Mouse (Mus musculus): ENCODE data around the gene Hpf1. TPM values are rescaled to one million over a fixed set of nuclear protein-coding genes. Genes with fewer than 3 reads are reported as not detected.

Gene Hpf1
- total and polyA plus RNA-seq, 3 experiments, result 73.2 to 83.5 TPM; not detected in 1

GRCm38 (mm10) chr8:60891757-60892156 lies 1.5 kb downstream of the Hpf1 start:
- H3K4me3 ChIP-seq (ENCODE audit: control insufficient read depth in 1 of 2, insufficient read depth in 1 of 2, low read depth in 2 of 2, low read length in 2 of 2), result no peak overlapping the region
- no peaks in the 10 kb centered on the region for H3K27me3 ChIP-seq (ENCODE audit: control insufficient read depth in 1 of 2, insufficient read depth in 2 of 2, low read length in 2 of 2)

GRCm38 (mm10) chr8:60895878-60896277 lies 5.7 kb downstream of the Hpf1 start:
- Histone ChIP-seq H3K4me1 (ENCODE audit: control insufficient read depth in 1 of 2, insufficient read depth in 2 of 2, low read length in 2 of 2) (peaks cover 13% of the 10 kb centered on the region in 2 experiments), H3K27me3 (ENCODE audit: control insufficient read depth in 1 of 2, insufficient read depth in 2 of 2, low read length in 2 of 2) (no peaks in the 10 kb centered on the region), H3K9me3 (replicated peaks; ENCODE audit: insufficient read depth, low read length) (no peaks in the 10 kb centered on the region), H3K36me3 (ENCODE audit: control insufficient read depth in 1 of 2, insufficient read depth in 2 of 2, low read length in 2 of 2) (peaks cover 20 to 47% of the 10 kb centered on the region in 2 experiments), H3K4me3 (ENCODE audit: control insufficient read depth in 1 of 2, insufficient read depth in 1 of 2, low read depth in 2 of 2, low read length in 2 of 2) (peak overlapping the region in 1 of 2 experiments; percentile 36; a peak in 2 of 4 replicates), H3K9ac (ENCODE audit: control insufficient read depth, low read depth, low read length, poor library complexity, severe bottlenecking) (0 out of 2 replicates have a peak overlapping the region, but pooled peaks have one; percentile 19), H3K27ac (ENCODE audit: control insufficient read depth, low read depth, low read length) (peak overlapping the region; percentile 44), H3K79me2 (ENCODE audit: control insufficient read depth, insufficient read depth, low read length, poor library complexity) (peaks cover 49% of the 10 kb centered on the region)
- peak; percentile 94 for DNase-seq (ENCODE audit: low read depth, low spot score)
- TF ChIP-seq NELFE (IDR thresholded peaks at IDR 0.05; ENCODE audit: low read depth, low read length) (no peak), ETS1 (IDR thresholded peaks at IDR 0.05; ENCODE audit: low read depth, low read length) (peak; percentile 88), HCFC1 (IDR thresholded peaks at IDR 0.05; ENCODE audit: low read depth, low read length) (peak; percentile 43; the same call in 1 of the 2 replicates), RAD21 (IDR thresholded peaks at IDR 0.05; ENCODE audit: low read depth, low read length) (no peak), POLR2A (IDR thresholded peaks at IDR 0.05; ENCODE audit: control insufficient read depth in 1 of 2, insufficient read depth in 1 of 2, low read depth in 1 of 2, low read length in 2 of 2, poor library complexity in 1 of 2) (0 out of 4 replicates have a peak, but pooled peaks of 1 of the 2 experiments have one; percentile 21), SMC3 (IDR thresholded peaks at IDR 0.05; ENCODE audit: low read depth, low read length) (no peak; the same call in 1 of the 2 replicates), MAX (IDR thresholded peaks at IDR 0.05; ENCODE audit: low read length) (peak; percentile 25; the same call in 1 of the 2 replicates), BHLHE40 (IDR thresholded peaks at IDR 0.05; ENCODE audit: borderline replicate concordance, low read depth, low read length) (peak; percentile 62; the same call in 1 of the 2 replicates), MXI1 (IDR thresholded peaks at IDR 0.05; ENCODE audit: low read depth, low read length) (peak; percentile 77), TCF12 (IDR thresholded peaks at IDR 0.05; ENCODE audit: low read depth, low read length) (peak; percentile 60), POLR2AphosphoS2 (IDR thresholded peaks at IDR 0.05; ENCODE audit: low read length) (no peak), ZKSCAN1 (IDR thresholded peaks at IDR 0.05; ENCODE audit: low read depth, low read length) (0 out of 2 replicates have a peak, but pooled peaks have one; percentile 50), TAL1 (IDR thresholded peaks at IDR 0.05; ENCODE audit: low read length) (peak; percentile 69), SIN3A (IDR thresholded peaks at IDR 0.05; ENCODE audit: low read length) (peak; percentile 88), MEF2A (IDR thresholded peaks at IDR 0.05; ENCODE audit: extremely low read depth, insufficient replicate concordance, low read depth, low read length, poor library complexity, severe bottlenecking) (no peak), GATA1 (IDR thresholded peaks at IDR 0.05; ENCODE audit: low read depth, low read length) (peak; percentile 96), RCOR1 (IDR thresholded peaks at IDR 0.05; ENCODE audit: low read depth, low read length) (peak; percentile 76; the same call in 1 of the 2 replicates), POLR2AphosphoS5 (IDR thresholded peaks at IDR 0.05; ENCODE audit: borderline replicate concordance, low read depth, low read length) (no peak), ELF1 (IDR thresholded peaks at IDR 0.05; ENCODE audit: low read depth, low read length) (peak; percentile 62; the same call in 1 of the 2 replicates), KAT2A (conservative IDR thresholded peaks at IDR 0.05; ENCODE audit: low read depth, low read length) (no peak; the same call in 1 of the 2 replicates), EP300 (IDR thresholded peaks at IDR 0.05; ENCODE audit: low read depth in 1 of 2, low read length in 2 of 2) (peak; percentile 68 to 79)

More at GRCm38 (mm10) chr8:60891757-60892156, 1.5 kb downstream of the Hpf1 start:
- H3K36me3 ChIP-seq (ENCODE audit: control insufficient read depth in 1 of 2, insufficient read depth in 2 of 2, low read length in 2 of 2), result peaks cover 7 to 49% of the 10 kb centered on the region in 2 experiments
- H3K9ac ChIP-seq (ENCODE audit: control insufficient read depth, low read depth, low read length, poor library complexity, severe bottlenecking), result no peak overlapping the region
- no peak overlapping the region for H3K27ac ChIP-seq (ENCODE audit: control insufficient read depth, low read depth, low read length)
- H3K4me1 ChIP-seq (ENCODE audit: control insufficient read depth in 1 of 2, insufficient read depth in 2 of 2, low read length in 2 of 2), result peaks cover 13 to 23% of the 10 kb centered on the region in 2 experiments
- H3K9me3 ChIP-seq (replicated peaks; ENCODE audit: insufficient read depth, low read length), result no peaks in the 10 kb centered on the region
- peak; percentile 66 for TF ChIP-seq GATA1 (IDR thresholded peaks at IDR 0.05; ENCODE audit: low read depth, low read length)
- TF ChIP-seq HCFC1 (IDR thresholded peaks at IDR 0.05; ENCODE audit: low read depth, low read length), result 0 out of 2 replicates have a peak, but pooled peaks have one; percentile 8
- no peak for TF ChIP-seq RCOR1 (IDR thresholded peaks at IDR 0.05; ENCODE audit: low read depth, low read length)
- DNase-seq (ENCODE audit: low read depth, low spot score), result peak; percentile 36
- peaks cover 31% of the 10 kb centered on the region for H3K79me2 ChIP-seq (ENCODE audit: control insufficient read depth, insufficient read depth, low read length, poor library complexity)
